Mouse (Mus musculus): ENCODE measurements around the gene Irf2.
"Not testable (repeated sequence)": the region's sequence is repeated elsewhere in the genome, so short reads cannot be mapped to it uniquely, and the experiment has no call there.

The Irf2 gene

DNA sequence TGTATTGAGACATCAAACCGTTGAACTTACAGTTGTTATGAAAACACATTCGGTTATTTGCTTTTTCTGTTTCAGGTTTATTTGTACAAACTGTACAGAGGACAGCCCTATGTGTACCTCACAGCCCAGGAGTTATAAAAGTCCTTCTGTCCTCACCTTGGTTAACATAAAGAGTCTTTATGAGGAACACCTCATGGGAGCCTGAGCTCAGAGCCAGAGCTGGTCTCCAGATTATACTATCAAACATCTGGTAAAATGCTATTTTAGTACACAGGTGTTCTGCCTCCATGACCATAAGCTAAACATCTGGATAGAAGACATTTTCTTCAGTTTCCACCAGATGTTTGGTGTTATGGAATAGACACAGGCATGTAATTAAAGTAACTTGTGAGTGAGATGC is 13.1 kb upstream of the Irf2 start:
- DNase-seq (ENCODE audit: low read depth, low spot score) = peak; percentile 35

DNA sequence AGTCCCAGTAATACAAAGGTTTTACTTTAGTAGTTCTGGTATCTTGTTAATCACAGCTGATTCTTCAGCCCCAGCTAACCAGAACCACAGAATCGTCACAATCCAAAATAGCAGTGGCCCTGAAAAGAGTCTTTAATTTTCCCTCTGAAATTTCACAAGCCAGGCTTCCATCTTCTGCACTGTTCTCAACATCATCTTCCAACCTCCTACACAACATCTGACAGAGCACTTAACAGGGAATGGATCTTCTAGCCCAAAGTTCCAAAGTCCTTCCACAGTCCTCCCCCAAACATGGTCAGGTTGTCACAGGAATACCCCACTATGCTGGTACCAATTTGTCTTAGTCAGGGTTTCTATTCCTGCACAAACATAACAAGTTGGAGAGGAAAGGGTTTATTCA is 9.9 kb upstream of the Irf2 start:
- not testable (repeated sequence) for DNase-seq (ENCODE audit: low read depth, low spot score)

DNA sequence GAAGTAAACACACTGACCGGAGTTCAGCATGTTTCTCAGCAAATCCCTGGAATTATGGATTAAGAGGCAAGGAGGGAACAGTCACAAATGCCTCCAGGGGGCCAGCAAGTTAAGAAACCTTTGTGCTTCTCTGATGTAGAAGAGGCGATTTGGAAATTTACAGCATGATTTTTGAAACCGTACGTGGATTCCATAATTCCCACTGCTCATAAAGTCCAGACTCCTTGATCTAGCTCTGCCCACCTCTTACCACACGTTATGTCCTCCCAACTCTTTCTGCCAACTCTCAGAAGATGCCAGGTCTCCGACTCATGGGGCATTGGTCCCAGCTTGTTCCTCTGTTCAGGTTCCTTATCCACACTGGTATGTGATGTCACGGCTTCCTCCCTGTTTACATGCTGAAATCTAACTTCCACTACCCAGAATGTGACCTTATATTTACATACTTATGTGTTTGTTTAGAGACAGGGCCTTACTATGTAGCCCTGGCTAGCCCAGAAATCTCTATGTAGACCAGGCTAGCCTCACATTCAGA is 7.1 kb upstream of the Irf2 start:
- no peak for DNase-seq (ENCODE audit: low read depth, low spot score)

DNA sequence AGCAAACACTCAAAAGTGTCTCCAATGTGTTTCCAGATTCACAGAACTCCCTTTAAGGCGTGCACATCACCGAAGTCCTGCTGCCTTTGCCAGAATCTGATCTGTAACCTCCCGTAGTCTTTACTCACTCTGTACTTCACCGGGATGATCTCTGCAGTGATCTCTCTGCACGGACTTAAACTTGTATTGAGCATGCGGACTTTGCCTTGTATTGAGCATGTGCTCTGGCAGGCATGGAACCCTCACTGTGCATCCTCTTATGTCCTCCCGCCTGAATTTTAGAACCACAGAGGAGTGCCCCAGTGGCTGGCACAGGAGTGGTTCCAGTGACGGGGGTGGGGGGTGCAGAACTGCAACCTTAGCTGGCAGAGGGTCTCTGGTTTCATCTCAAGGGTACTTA is 5.9 kb upstream of the Irf2 start:
- DNase-seq (ENCODE audit: low read depth, low spot score) = no peak

DNA sequence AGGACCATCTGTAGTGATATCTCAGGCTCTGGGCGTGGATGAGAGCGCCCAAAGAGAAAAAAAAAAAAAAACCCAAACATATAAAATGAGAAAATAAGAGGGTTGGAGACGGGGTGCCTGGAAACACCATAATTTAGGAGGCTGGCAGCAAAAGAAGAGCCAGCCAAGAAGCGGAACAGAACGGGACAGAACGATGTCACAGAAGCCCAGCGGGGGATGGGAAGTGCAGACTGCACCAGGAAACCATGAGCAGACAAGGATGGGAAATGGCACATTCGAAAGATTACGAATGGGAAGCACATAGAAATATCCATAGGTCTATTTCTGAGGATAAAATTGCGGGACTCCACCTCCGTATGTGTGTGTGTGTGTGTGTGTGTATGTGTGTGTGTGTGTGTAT is 4.0 kb upstream of the Irf2 start:
- DNase-seq (ENCODE audit: low read depth, low spot score) = no peak

DNA sequence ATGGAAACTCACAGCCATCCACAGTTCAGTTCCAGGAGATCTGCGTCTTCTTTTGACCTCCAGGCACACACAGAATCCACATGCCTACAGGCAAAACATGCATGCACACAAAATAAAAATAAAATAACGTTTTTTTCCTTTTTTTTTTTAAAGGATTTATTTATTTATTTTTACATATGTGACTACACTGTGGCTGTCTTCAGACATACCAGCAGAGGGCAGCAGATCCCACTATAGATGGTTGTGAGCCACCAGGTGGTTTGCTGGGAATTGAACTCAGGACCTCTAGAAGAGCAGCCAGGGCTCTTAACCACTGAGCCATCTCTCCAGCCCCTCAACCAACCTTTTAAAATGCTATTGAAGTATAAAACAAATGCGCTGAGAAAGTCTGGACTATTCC is 3.3 kb upstream of the Irf2 start:
- no peak for DNase-seq (ENCODE audit: low read depth, low spot score)

DNA sequence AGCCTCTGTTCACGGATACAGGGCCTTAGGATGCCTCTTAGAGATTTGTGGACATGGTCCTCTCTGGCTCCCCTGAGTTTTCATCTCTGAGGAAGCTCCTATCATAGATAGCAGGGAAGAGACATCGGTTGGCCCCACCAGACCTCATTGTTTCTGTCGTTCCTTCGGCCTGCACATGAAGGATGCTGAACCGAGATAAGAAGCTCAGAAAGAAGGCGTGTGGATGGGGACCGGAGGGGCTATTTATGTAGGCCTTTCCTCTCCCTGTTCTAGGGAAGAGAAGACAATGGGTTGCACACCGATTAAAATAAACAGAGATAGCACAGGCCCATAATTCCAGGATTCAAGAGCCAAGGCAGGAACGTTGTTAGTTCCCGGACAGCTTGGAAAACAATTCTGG is 2.1 kb upstream of the Irf2 start:
- DNase-seq (ENCODE audit: low read depth, low spot score) = no peak

DNA sequence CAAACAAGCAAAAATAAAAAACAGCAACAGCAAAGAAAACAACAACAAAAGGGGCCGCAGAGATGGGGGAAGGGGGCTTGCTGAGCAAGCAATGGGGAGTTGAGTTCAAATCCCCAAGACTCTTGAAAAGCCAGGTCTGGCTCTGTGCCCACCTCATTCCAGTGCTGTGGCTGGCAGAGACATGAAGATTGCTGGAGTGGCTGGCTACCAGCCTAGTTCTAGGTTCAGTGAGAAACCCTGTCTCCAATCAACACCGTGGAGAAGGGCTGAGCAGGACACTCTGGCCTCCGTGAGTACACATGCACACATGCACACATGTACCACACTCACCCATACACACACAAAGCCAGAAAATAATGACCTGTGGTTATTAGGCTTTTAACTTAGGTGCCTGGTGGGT is 1.6 kb upstream of the Irf2 start:
- no peak for DNase-seq (ENCODE audit: low read depth, low spot score)

DNA sequence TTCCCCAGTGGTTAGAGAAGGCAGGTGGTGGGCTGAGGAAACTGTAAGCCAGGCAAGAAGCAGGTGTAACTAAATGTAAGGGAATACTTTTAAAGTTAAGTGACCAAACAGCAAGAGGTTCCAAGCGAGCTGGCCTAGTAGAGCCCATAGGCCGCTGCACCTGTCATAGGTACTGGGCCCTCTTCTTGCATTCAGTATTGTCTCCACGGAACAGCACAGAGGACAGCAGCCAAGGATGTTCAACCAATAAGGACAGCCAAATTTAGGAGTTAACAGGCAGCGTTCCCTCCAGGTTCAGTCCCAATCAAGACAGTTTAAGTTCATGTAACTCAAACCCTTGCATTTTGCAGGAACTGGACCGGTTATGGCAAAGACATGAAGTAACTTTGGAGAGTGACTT is 931 bp upstream of the Irf2 start:
- no peak for DNase-seq (ENCODE audit: low read depth, low spot score)

DNA sequence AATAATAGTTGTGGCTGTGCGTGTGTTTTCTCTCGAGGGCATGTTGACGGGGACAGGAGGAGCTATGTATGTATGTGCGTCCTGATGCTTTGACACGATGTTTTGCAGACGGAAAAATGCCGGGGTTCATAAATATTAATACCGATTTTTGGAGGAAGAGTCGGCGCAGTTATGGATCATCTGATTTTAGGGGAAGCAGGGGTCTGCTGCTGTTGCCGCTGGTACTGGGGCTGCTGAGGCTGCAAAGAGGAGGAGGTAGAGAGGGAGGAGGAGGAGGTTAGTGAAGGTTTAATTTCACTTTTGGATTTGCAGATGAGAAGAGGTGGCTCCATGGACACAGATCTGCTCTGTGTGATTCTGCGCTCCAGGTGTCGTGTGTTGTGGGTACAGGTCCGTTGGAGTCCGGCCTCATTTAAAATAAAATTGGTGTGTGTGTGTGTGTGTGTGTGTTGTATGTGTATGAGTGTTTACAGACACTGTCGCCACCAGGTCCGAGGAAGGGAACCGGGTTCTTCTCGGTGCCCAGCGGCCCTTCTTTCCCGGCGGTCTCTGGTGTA is 502 bp downstream of the Irf2 start:
- peak; percentile 26 for DNase-seq (ENCODE audit: low read depth, low spot score)

DNA sequence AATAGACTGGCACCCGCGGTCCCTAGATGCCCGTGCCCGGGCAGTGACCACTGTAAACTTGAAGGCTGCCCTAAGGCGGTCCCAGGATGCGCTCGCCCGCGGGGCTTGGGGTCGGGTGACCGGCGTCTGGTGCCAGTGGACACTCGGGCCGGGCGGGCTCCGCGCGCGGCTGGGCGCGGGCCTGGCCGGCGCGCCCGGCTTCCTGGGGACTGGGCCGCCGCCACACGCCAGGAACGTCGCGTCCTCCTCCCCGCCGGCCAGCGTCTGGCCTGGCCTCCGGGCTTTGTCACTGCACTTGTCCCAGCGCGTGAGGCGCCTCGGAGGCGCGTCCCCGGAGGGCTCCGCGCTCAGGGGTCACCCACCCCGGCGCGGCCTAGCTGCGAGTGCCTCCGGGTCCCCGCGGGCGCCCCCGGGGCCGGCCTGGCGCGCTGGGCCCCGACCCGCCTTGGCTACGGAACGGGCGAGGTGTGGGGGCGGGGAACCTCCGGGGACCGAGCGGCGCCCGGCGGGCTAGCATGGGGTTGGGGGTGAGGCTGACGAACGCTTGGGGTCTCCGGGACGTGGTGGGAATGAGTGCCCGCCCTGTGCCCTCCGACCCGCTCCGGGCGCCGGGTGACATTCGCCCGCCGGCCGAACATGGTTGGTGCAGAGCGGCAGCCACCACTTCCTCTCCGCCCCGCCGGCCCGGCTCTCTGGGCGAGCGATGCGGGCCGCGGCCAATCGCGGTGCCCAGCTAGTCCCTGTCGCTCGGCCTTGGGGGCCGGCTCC is 1.2 kb downstream of the Irf2 start:
- DNase-seq (ENCODE audit: low read depth, low spot score) = peak; percentile 29

DNA sequence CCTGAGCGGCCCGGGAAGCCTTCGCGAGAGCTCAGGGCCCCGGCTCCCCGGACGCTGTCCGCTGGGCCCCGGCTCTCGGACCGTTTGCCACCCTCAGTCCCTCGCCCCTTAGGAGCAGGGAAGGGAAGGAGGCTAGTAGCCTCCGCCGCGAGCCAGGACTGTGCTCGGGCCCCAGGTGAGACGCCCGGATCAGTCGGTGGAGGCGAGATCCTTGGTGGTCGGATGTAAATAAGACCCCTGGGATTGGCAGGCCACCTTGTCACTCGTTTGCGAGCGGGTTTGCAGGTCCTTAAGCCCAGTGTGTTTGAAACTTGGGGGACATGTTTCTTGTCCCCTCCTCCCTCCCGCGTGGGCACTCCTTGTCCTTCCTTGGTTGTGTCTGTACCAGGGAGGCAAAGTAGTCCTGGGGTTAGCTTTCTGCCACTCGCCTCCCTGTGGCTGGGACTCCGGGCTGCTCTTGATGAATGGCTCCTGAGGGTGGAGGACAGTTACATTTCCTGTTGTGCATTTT is 1.8 kb downstream of the Irf2 start:
- DNase-seq (ENCODE audit: low read depth, low spot score) = peak; percentile 43

DNA sequence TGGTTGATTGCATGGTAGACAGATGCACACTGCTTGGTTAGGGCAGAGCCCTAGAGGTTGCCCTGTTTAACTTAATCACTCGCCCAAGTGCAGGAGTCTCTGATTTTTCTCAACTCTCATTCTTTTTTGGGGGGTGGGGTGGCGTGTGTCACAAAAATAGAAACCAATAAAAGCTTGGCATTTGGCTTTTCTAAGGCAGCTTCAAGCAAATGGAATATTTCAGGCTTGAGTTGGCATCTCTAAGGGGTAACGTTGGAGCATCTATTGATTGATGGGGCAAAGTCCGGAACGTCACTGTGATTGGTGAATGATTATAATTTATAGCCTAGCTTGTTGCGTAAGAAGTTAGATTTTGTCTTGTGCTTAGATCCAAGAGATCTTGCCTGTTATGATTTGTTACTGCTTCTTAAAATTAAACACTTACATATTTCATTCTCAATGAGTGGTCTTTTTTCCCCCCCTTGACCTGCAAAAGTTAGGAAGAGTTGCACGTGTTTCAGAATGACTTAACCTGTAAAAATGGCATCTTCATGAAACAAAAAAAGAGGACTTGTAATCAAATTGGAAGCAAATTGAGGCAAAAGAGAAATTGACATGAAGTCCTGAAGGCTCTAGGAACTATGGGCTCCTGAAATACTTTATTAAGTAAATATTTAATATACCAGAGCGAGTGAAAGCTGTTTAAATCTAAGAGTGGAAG is 2.6 kb downstream of the Irf2 start:
- DNase-seq (ENCODE audit: low read depth, low spot score) = no peak

DNA sequence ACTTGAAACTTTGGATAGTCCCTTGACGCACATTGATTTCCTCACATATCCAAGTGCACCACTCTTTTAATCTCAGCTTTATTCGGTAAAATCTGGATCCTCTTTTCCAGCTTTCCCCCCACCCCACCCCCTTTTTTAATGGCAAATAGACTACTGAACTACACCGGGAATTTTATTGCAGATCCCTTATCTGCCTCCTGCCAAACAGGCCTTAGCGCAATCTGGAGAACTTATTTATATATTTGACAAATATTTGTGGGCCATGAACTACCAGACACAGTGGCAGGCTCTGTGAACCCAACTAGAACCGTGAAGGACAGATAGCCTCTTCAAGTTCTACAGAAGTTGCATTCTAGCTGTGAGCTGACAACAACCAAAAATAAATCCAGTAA is 3.2 kb downstream of the Irf2 start:
- no peak for DNase-seq (ENCODE audit: low read depth, low spot score)

DNA sequence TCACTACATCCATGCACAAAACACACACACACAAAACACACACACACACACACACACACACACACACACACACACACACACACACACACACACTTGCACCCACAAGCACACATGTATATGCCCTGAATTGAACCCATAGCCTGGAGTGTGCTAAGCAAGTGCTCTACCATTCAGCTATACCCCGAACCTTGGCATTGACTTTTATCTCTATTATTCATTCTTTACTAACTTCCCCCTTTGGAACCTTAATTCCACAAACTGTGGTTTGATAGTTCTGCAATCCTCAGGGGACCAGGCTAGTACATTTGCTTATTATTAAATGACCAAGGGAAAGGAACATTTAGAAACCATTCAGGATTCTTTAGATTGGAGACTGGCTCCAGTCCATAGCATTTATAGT is 5.9 kb downstream of the Irf2 start:
- no peak for DNase-seq (ENCODE audit: low read depth, low spot score)

DNA sequence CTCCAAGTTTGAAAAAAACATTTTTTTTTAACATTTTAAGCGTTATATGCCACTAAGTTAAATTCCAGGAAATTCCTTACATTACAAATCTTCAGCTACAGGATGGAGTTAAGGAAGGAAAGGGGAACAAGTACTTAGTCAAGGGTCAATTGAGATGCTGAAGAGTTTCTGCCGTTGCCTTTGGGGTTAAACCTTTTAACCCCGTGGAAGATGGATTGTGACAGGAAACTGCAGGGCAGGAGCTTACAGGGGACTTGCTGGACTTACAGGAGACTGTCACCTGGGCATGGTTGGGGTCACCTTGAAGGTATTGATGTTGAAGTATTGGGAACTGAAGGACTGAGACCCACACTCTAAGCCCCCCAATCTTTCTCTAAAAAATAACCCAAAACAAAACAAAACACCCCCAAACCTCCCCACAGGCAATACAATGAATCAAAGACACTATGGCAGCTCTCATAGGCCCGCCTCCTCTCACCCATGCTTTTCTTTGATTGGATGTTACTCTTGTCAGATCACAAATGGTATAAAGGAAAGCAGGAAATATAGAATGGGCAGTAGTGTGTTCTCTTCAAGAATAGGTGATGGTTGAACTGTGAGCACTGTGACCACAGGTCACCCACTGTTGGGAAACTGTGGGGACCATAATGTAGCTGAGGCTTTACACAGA is 7.9 kb downstream of the Irf2 start:
- no peak for DNase-seq (ENCODE audit: low read depth, low spot score)

DNA sequence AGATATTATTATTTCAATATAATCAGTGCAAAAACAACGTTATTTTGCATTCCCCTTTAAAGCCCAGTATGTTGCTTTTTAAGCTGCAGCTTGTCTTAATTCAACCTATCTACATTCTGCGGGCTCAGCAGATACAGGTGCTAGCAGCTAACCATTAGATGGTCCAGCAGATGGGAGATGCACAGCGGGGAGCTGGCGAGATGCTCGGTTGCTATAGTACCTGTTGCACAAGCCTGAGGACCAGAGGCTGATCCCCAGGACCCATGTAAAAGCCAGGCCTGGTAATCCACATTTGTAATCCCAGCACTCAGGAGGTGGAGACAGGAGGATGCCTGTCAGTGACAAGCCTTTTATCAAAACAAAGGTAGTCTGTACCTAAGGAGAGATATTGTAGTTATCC is 10.5 kb downstream of the Irf2 start:
- no peak for DNase-seq (ENCODE audit: low read depth, low spot score)

DNA sequence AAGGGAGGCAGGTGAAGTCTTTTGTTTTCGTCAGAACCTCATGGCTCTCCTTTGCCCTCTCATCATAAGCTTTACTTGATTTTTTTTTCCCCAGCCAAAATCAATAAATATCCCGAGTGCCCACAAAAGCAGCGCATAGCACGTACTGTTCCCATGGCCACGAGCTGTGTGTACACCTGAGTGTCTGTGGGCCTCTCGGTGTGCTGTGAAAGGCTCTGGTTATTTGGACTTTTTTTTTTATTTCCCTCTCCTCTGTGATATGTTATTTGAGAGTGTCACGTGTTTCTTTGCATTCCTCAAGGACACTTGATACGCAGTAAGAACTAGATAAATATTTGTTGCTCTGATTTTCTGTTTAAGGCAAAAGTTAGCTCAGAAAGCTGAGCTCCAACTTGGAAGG is 11.0 kb downstream of the Irf2 start:
- no peak for DNase-seq (ENCODE audit: low read depth, low spot score)

DNA sequence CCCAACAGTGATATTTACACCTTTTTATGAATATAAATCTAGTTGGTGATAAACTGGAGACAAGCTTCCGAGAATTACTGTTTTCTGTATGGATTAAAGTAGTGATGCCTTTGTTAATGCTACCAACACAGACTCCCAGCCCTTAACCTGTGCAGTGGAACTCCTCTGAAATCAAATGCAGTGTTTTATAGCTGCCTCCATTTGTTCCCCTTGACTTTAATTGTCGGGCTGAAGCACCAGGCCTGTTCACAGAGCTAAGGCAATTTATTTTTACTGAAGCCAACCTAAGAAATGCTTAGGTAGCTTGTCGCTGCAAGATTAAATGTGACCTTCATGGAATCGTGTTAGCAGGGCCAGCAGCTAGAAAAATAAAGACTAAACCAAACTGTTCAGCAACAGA is 11.6 kb downstream of the Irf2 start:
- peak; percentile 43 for DNase-seq (ENCODE audit: low read depth, low spot score)

DNA sequence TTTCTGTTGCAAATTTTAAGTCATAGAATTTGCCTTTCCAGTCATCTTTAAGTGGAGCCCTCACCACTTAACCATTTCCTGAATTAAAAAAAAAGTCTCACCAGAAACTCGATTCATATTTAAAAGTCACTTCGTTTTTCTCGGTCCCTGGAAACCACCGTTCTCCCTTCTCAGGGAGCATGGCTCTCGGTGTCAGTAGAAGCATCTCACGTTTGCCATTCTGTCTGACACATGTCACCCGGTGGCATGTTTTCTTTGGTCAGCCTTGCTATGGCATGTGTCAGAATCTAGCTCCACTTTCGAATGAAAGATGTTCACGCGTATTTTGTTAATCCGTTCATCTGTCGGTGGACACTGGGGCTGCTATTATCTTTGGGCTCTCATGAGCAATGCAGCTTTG is 13.5 kb downstream of the Irf2 start:
- no peak for DNase-seq (ENCODE audit: low read depth, low spot score)

DNA sequence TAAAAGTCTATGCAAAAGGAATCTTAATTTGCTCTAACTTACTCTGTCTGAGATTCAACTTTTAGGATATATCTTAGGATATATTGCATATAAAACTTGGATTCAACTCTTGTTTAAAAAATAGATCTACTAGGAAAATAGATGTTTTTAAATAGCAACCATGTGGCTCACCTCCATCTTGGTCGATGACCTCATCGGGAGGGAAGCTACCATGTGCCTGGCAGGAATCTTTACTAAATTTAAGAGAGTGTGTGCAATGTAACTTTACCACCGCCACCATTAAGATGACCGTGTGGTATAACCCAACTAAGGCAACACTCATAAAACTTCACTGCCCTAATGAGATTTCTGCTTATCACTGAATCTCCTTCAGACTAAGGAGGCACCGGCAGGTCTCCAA is 14.8 kb downstream of the Irf2 start:
- DNase-seq (ENCODE audit: low read depth, low spot score) = no peak

DNA sequence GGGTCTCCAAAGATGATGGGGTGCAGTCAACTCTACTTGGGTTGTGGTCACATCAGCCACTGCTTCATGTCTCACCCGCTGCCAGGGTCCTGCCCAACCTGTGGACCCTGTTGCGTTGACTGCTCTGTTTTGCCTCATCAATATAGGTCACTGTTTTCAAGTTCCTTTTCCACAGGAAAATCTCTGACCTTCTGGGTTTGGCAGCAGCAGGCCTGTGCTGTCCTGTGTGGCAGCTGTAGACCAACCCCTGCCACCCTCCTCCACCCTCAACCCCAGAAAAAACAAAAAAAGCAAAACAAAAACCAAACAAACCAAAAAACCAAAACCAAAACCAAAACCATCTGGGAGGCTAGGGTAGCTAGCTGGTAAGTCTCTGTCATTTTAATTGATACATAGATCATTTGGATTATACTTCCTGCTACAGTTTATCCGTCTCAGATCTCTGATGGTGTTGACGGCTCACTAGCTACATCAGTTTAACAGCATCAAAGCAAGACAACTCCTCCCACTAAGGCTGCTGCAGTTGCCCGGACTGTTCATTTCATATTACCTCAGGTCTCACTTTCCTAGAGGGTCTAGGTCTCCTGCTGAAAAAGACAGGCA is 16.3 kb downstream of the Irf2 start:
- no peak for DNase-seq (ENCODE audit: low read depth, low spot score)

Measured in forelimb bud, embryonic 11.5 days (tissue).